Mouse (Mus musculus): ENCODE measurements around the gene Ldb2. TPM values are rescaled to one million over a fixed set of nuclear protein-coding genes. Genes with fewer than 3 reads are reported as not detected.

The Ldb2 gene
- total RNA-seq (2021): 10 to 100 TPM; 38.2 to 38.9 TPM

DNA sequence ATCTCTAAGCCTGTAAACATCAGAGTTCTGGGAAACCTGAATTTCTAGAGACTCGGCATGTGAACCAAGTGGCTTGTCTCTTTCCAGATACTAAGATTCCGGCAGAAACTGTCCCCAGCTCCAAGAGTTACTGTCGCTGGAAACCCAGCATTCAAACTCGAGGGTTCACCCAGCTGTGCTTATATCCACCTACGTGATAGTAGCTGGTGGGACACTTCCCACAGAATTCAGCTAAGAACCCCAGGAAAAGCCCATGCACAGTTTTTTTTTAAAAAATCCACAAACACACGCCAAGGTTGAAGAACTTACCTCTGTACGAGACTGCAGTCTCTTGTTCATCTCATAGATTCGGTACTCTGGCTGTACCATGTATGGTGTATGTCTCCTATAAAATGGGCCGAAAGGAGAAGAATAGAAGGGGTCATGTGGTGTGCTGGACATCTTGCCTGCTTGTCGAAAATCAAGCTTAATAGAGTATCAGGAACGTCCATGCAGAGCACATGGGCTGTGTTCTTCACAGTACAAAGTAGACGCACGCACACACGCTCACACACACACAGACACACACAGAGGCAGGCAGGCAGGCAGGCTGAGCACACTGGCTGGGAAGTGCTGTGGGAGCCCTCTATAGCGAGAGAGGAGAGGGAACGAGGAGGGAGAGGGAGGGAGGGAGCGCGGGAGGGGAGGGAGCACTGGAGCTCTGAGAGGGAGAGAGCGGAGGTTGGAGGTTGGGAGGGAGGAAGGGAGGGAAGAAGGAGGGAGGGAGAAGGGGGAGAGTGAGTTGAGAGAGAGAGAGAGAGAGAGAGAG is at the start of gene Ldb2:
Gene Ldb2 (minus strand): TSS at position 628 of the 808 bp plus-strand sequence.
- peak; percentile 40 to 56 for DNase-seq

DNA sequence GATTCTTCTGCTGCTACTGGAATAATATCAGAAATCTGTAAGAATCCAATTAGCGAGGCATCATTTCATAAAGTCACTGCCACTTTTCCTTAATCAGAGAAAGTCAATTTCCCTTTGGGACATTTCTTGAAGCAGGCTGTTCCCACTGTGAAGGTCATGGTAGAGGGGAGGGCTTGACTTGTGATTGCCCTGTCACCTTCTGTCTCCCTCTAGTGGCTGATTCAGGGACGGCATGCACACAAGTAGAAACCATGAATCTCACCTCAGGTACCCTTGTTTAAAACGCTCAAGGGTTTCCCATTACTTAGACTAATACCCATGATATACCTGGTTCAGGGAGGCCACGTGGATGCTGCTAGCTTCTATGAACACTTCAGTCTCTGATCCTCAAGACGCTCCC is 31.8 kb upstream of the Ldb2 start:
- DNase-seq: no peak

DNA sequence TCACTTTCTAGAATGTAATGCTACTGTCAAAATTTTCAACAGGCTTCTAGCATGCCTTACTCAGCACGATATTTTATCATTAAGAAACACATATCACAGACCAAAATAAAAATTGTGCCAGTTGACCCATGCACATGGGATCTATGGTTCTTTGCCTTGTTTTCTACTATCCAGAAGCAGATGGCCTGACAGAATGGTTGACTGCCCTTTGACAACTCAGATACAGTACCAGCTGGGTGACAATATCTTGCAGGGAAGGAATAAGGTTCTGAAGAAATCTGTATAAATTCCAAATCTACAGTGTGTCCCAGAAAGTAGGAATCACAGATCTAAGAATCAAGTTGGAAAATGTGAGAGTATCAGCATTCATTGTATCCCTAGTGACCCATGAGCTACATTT is 16.0 kb upstream of the Ldb2 start:
- no peak for DNase-seq

DNA sequence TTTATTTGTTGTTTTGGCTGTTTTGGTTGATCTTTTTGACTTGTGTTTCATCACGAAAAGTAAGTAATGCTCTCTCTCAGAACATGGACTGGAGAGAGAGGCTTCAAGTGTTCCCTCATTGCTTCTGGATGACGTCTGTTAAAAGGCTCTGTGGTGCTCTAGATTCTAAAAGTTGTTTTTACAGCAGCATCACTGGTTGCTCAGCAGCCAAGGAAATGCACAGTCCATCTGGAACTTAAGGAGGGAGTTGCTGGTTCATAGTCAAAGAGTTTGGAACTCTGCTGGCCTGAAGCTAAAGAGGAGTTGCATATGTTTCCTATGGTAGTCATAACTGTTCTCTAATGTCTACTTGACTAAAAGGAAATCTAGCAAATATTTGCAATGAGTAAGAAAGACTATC is 6.5 kb upstream of the Ldb2 start:
- no peak for DNase-seq

DNA sequence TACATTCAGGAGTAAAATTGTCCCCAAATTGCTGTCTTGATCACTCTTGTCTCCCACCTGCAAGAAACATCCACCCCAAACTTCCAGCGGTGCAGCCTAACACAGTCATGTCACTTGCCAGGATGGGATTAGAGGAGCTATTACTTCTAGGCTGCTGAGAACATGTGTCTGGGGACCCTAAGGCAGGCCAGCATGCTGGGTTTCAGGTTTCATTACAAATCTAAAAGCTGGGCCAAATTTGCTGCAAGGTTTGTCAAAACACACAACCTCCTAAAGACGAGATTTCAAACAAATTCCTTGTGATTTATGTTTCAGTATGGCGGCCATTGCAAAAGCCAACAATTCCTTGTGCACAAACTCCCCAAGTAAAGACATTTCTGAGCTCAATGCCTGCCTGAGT is 1.6 kb upstream of the Ldb2 start:
- no peak for DNase-seq

DNA sequence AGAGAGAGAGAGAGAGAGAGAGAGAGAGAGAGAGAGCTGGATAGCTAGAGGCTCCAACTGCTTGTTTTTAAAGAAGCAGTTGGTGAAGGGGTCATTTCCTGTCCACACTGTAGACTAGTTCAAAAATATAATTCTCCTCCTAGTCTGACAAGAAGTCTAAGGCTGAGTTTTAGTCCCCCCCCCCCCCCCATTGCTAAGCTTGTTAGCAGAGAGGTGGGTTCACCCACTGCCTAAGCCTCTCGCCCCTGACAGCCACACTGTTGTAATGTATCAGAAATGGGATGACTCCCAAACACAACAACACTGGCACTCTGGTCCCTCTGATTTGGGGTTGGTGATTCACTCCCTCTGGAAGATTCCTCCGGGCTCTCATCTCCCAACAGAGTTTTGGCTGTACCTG is 381 bp upstream of the Ldb2 start:
- DNase-seq: no peak

DNA sequence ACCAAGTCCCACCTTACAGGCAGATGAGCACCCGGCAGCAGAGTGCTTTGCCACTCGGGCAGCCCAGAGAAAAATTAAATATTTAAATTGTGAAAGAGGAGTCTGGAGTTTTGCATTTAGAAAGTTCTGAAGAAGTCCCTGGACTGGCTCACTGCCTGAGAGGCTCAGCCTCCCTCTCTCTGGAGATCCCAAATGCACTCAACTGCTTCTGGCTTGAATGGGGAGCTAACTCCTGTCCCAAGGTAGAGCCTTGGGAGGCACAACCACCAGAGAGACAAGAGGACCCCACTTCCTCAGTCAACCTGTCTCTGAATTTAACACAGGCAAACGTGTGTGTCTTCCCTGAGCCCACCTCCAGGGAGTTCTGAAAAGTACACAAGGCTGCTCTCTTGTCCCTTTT is 987 bp downstream of the Ldb2 start:
- DNase-seq: no peak

DNA sequence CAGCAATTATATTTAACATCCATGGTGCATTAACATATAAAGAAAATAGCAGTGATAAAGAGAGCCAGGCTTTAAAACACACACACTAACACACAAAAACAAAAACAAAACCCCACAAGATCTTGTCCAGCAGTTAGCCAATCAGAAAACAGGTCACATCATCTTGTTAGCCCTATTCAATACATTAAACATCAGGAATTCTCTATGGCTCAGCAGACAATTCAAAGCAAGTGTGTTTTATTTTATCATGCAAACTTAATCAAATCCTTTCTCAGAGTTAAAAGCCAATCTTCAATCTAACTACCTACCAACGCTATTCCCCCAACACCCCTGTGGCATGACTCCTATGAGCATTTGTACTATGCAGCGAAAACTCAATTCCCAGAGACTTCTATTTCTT is 1.4 kb downstream of the Ldb2 start:
- DNase-seq: no peak

DNA sequence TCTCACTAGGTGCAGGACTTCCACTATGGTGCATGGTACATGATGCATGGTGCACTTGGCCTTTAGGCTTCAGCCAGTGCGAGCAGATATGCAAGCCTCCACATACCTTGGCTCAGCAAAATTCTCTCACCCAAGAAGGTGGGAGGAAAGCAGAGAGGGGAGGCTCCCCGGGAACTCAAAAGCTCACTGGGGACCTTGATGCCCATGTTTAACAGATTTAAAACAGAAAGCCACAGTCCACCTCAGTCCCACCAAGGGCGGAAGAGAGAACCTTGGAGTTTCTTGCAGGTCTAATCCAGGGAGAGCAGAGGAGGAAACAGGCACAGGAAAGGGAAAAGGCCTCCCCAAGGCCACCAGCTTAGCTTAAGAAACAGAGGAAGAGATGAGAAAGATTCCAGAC is 14.9 kb downstream of the Ldb2 start:
- no peak for DNase-seq

DNA sequence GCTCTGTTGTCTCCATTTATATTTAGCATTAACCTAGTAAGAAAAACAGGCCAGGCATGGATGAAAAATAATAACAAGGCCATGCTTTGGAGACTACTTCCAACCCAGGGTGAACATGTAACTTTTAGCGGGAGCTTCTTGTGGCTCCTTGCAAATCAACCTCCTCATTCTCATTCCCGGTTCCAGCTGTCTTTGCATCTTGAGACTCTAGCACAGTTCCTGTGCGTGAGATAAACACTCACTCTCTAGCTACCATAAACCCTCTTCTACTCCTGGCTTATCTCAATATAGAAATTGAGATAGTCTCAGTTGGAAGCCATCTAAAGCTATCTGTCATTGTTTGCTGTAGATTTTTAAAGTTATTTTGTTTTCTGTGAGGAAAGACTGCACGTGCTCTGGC is 20.1 kb downstream of the Ldb2 start:
- DNase-seq: no peak

DNA sequence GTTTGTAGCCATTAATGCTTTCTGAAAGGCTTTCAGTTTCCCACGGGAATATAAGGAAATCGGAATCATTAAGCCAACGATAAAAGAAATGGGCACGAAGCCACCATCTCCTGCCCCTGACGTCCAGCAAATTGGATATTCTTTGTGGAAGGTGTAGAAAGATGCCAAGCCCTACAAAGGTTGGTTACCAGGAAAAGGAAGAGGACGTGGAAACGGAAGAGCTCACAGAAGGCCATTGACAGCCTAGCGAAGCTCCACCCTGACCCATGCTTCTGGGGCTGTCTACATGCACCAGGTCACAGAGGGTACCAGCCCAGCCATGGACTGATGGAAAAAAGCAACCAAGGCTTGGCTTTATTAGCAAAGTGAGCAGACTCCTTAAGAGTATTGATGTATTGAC is 31.0 kb downstream of the Ldb2 start:
- no peak for DNase-seq

DNA sequence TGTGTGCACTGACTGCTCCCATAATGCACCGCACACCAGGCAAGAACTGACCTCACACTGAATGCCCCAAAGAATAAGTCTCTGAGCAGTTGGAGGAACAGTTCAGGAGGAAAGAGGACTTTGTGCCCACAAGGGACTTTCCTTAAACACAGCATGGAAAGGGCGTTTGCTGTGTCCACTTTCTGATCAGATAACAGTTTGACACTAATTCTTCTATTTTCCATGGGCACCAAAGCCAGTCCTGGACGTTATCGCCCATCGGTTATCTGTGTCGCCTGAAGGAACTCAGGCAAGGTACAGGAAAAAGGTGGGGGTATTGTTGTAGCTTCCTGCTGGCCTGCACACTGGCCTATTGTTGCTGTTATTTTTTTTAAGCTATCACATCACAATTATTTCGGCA is 34.6 kb downstream of the Ldb2 start:
- DNase-seq: no peak

DNA sequence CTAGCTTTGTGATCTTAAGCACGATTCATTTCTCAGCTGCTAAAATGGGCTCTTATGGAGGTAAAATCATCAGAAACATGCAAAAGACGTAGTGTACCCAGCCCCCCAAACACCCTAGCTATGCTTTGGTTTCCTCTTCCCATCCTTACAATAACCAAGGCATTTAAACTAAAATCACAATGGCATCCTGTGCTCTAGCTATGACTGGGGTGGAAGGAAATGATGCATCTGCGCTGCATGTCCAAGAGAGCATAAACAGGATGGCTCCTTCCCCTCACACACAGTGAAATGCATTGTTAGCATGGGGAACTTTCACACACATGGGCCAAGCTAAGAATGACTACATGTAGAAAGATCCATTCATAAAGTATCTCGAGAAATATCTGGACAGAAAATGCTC is 40.3 kb downstream of the Ldb2 start:
- no peak for DNase-seq

DNA sequence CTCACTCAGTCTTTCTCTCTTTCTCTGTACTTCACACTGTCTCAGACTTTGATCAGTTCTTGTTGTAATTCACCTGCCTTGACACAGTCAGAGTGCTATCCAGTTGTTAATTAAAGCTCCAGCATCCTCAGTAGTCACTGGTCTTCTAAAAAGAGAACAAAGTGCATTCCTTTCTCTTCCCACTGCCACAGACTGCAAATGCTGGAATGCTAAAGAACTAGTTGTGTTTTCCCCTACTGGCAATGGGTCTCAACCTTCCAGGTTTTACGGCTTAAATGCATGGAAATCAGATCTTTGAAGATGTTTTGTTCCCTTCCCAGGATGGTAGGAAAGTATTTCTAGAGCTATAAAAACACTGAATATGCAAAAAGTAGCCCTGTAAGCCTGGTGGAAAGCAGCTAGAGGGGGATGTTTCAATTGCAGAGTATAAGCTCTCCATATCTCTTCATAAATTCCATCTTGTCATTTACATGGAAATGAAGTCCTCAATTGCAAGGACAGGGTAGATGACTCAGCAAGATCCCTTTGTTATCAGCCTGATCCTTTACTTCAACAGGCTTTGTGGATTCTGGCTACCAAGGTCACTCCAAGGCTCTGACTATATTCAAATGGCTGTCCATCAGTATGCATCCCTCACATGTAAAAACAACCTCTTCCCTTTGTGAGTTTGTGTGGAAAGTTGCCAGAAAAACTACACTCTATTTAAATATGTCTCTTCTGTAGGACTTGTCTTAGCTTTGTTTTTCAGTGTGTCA is 45.1 kb downstream of the Ldb2 start:
- no peak for DNase-seq

DNA sequence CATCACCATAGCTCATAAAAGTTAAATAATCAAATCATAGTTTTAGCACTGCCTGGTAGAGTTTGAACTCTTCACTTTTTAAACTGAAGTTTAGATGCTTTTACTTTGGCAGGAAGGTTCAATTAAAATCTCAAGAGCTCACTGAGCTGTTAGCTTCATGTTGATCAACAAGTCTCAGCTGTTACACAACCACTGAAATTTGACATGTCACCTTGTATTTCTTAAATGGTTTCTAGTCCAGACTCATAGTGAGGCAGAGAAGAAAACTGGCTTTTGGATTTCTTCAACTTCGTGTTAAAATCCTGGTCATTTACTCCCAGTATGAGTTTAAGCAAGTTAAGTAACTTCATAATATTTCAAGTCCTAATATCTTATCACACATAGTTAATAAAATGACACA is 53.8 kb downstream of the Ldb2 start:
- DNase-seq: no peak

DNA sequence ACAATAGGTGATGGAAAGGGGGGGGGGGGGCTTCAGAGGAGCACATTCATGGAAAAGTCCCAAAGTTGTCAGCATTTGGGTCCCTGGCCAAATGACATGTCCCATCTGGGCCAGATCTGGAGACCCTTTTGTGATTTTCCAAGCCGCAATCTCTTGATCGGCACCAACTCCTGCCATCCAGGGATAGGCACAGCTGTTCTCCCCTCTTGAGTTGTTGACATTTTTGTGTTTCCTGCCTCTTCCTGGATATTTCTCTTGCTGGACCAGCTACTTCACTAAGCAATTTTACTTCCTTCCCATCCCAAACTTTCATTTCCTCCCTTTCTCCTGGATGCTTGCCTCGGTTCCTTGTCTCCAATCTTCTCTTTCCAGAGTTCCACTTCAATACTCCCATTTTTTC is 63.1 kb downstream of the Ldb2 start:
- no peak for DNase-seq

DNA sequence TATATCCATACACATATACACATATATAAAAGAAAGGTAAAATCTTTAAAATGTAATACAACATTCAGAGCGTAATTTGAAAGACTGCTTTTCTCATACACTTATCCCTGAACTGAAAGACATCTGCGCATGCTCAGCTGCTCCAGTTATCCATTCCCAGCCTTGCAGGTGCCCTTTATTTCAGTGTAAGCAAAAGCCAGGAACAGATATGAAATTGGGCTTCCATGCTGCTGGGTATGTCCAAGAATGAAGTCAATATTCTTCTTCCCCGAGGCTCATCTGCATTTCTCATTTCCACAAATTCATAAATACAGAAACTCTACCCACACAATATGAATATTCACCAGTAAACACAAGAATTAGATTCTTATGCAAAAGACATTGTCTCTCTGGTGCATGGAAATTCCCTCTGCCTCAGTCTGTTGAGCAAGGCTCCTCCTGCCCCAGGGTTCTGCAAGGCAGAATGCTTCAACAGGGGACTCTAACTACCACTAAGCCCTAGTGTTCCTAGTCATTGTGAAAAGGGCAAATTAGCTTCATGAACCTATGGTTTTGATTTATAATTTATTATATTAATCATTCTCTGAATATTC is 65.3 kb downstream of the Ldb2 start:
- DNase-seq: no peak

DNA sequence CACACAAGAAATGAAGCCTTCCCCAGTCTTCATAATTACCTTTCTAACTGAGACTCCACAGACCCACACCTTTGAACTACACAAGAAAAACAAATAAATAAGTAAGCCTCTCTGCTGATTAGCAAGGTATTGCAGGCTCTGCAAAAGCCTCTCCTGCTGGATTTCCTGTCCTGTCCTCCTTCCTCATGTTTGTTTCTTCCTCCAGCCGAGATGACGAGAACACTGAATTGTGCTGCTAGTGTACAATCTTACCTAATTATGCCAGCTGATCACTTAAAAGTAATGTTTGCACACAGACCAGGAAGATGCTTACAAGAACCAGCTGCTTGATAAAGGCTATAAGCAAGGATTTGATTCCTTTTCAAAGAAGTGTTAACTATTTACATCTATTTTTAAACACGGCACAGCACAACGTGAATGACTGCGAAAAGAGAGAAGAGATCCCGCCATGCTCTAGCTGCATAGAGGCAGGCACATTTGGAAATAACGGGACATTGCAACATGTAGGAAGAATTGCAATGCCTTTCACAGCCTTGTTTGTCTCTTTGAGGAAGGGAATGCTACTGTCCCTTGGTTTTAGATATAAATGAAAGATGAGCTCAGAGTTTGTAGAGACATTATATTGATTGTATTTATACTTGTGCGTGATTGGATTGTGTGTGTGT is 69.7 kb downstream of the Ldb2 start:
- DNase-seq: no peak

DNA sequence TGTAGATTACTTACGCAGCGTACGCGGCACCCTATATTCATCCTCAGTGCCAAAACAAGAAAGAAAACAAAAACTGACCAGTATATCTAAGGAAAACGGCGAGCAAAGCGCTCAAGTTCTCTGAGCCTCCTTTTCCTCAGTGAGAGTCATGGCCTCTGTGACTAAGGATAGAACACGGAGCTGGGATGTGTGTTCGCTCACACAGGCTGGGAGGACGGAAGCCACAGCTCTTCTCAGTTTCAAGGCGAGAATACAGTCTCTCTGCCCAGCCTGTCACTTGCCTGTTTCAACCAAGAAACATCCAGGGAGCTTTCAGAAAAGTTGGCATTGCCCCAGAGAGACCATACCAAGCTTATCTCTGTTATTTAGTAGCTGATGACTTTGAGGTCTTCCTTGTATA is 71.5 kb downstream of the Ldb2 start:
- no peak for DNase-seq

DNA sequence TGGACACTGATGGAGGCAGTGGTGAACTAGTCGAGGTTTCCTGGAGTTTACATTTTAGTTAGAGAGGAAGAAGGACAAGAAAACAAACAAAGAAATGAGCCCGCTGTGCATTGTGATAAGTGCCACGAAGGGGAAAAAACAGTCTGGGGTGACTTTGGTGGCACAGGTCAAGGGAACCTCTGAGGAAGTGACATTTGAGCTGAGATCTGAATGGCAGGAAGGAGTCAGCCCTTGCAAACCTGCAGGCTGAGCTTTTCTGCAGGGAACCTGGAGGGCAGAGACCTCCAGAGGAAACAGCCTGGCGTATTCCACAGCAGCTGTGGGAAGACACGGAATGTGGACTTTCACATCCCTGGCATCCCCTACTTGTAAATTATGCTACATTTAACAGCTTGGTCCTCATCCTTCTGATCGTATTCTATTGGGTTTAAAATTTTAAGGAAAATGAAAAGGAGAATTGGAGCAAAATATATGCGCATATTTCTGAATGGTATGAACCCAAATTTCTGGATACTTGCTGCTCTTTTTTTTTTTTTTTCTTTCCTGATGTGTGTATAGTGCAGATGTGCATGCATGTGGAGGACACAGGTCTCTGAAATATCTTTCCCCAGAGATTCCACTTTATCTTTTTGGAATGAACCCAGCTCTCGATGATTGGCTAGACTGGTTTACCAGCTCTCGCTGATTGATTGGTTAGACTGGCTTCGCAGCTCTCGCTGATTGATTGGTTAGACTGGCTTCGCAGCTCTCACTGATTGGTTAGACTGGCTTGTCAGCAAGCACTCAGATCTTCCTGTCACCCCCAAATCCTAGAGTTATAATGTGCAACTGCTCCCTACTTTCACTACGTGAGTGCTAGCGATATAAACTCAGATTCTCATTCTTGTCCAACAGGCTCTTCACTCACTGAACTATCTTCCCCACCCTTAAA is 72.7 kb downstream of the Ldb2 start:
- DNase-seq: no peak

DNA sequence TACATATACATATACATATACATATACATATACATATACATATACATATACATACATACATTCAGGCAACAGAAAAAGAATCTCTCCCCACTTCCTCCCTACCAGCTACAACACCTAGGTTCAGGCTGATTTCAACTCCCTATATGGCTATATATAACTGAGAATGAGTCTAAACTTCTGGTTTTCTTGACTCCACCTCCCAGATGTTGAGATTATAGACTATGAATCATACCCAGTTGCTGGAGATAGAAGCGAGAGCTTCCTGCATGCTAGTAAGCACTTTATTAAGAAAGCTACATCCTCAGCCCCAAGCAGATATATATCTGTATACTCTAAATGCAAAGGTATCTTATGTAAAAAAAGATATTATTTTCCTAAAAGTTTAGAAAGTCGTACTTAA is 74.0 kb downstream of the Ldb2 start:
- DNase-seq: no peak

DNA sequence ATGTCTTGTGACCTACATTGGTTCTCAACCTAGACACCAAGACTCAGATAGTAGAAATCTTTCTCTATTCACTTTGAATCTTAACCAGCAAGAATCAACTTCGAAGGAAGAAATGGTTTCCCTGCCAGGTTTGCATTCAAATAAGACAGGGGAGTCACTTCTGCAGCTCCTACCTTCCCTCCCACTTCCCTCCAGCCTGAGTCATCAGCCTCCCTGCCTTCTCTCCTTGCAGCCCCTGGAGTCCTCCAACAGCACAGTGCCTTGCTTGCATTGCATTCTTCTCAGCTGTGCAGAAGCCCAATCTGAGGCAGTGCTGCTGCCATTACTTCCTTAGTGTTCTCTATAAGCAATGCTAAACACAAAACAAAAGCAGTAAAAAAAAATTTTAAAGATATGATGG is 79.6 kb downstream of the Ldb2 start:
- DNase-seq: no peak
